Mouse (Mus musculus): Measurements from ENCODE around the gene Parp4.

- TF ChIP-seq POLR2A (IDR thresholded peaks at IDR 0.05; ENCODE audit: borderline replicate concordance, insufficient read depth, low read length) = no peak
- no peak for TF ChIP-seq CTCF (IDR thresholded peaks at IDR 0.05; ENCODE audit: borderline replicate concordance, insufficient read depth, low read depth, low read length)
Observed at GRCm38 (mm10) chr14:56569041-56569440, 6.4 kb upstream of the Parp4 start.
